Mouse (Mus musculus) neutrophil, adult 5-6 weeks (primary cell): Measurements from ENCODE around the gene Ehf. TPM values are rescaled to one million over a fixed set of nuclear protein-coding genes. Genes with fewer than 3 reads are reported as not detected.

Experiments
- ATAC-seq: fragments of 151-379, 151-347 bp; 2 replicates; pipeline ENCODE4 v1.8.0; 2017; ENCODE audit warnings: mild to moderate bottlenecking, moderate TSS enrichment; ENCODE audit not compliant: insufficient number of reproducible peaks, poor library complexity, low FRiP score, severe bottlenecking; ENCODE audit errors: extremely low read depth
- total RNA-seq: library from RNA; stranded (forward); fragments of 200-1000 nt; gene quantifications from 2 replicates; pipeline ENCODE4 v1.2.3, GENCODE M21; 2017

Ehf gene
- total RNA-seq, 1 experiment from 2014 or later, result 2.7 TPM

DNA sequence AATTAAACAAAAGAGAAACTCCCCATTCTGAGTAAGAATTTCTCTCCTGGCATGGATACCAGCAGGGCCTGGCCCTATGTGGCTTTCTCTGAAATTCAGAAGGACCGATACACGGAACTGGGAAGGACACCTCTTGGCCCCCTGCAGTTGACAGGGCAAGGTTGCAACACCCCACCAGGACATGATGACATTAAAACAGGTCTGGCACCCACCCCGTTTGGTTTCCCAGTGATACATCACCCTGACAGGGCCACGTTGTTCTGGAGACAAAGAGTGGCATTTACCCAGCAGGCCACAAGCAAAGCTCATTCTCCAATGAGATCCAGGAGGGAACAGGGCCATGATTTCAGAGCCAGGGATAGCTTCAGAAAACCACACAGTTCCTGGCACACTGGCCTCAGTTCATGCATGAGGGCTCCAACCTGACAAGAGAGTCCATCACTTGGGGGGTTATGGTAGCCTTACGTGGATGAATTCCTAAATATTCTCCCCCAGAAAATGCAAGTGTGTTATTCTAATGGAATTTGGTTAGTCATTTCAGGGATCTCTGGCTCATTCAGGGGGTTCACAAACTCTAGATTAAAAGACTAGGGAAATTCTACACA is 32.4 kb downstream of the Ehf start:
- ATAC-seq, result no peak

DNA sequence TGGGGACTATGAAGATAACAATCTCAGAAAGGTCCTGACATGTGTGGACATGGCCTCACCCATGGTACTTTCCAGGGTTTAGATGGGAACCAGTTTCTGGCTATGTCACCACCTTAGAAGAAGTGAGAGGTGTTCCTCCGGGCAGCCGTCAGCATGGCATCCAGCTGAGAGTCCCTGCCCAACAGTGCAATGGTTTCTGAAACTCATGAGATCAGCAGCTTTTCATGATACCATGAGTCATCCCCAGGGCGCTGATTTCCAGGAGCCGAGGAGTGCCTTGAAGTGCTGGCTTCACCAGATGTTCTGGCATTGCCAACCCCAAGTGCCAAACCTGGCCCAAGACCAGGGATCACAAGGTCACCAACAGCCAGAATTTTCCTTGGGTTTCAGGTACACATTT is 64.0 kb downstream of the Ehf start:
- ATAC-seq, result no peak

GRCm38 (mm10) chr2:103226781-103227180 is 76.3 kb downstream of the Ehf start:
- ATAC-seq, result no peak

- ATAC-seq, result no peak
These were observed 82.2 kb downstream of the Ehf start for GRCm38 (mm10) chr2:103220871-103221270.

DNA sequence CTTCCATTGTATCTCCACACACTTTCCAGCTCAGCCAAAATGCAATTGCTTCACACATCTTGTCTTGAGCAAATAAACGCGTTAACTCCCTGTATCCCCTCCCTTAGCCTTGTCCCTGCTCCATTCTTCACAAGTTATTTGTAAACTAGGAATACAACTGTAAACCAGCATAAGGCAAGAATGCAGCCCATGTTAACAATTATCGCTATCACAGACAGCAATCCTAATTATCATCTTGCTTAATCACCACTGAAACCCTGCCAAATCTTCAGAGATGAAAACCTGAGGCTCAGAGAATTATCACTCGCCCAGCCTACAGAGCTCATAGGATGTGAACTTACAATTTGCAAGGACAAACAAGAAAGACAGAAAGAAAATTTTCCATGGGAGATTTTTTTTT is 84.8 kb downstream of the Ehf start:
- ATAC-seq, result no peak

DNA sequence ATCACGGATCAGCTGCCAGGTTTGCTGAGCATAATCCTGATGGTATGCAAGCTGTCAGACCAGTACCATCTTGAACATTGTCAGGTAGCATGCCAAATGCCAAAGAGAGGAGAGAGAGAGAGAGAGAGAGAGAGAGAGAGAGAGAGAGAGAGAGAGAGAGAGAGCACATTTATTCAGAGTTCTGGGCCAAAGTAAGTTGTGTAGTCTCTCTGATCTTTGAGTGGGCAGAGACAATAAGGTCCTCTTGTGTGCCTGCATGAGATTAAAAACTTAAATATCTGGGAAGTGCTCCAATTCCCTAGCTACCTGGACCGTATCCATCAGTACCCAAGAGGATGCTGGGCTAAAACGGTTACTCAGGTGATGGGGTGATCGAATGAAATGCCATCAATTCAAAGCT is 87.3 kb downstream of the Ehf start:
- no peak for ATAC-seq

DNA sequence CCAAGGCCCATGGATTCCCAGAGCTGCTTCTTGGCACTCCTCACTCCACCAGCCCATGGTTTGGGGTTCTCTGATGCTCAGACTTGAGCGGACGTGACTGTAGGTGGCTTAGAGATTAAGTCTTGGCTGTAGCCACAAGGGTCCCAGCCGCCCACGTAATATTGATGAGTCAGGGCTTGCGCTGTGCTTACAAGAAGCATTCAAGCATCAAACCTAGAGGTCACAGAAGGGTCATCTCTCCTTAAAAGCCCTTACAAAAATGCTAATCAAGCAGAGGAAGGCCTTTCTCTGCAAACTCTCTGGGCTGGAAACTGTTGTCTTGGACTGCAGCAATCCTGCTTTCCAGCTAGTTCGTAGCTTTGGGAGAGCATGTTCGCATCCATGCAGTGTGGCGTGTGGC is 88.2 kb downstream of the Ehf start:
- ATAC-seq, result no peak

DNA sequence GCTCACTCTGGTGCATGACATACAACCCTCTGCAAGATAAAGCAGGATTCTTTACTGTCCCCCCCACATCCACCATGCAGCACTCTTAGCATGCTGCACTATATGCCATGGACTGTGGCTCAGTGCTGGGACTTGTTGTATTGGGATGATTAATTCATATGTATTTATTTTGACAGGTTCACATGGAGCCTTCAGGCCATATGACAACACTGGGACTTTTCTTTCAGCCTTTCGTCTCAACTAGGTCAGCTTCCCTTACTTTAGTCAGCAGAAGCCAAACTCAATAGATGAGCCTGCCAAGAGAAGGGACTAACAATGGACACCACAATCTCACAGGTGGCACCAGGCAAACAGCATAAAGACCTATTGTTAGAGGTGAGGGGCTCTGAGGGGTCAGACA is 89.5 kb downstream of the Ehf start:
- ATAC-seq, result no peak

Other genes starting within 250 kb of the Ehf start
- gene Pdhx, start 229.8 kb downstream of the Ehf start, total RNA-seq, result 13.6 and 16.1 TPM in 2 replicates
- gene Apip, start 229.6 kb downstream of the Ehf start, total RNA-seq, result 8.4 and 9.5 TPM in 2 replicates
- 0.12 TPM in 1 of 2 replicates, not detected in the other for gene Elf5, start 108.4 kb upstream of the Ehf start, total RNA-seq
- gene Cat, start 181.9 kb upstream of the Ehf start, total RNA-seq, result 69.0 and 89.6 TPM in 2 replicates